Mouse (Mus musculus): ENCODE measurements around the gene Lgals8. TPM values are rescaled to one million over a fixed set of nuclear protein-coding genes. Genes with fewer than 3 reads are reported as not detected.

Lgals8 gene
- polyA plus RNA-seq (2014; fragmentation: Nextera tagmentation; extraction: Ambion mirVana), result 16.5 and 19.7 TPM in 2 replicates

GRCm38 (mm10) chr13:12464844-12465243 is at the start of gene Lgals8:
Lgals8 (minus strand) TSS chr13:12464944.
- 87% methylated on average over 1 of the region's 1 CpGs for whole genome bisulfite sequencing
- Histone ChIP-seq H3K4me2 (ENCODE audit: low read length) (no peak within 1 kb of the TSS), H3K9me3 (ENCODE audit: control insufficient read depth, low read length) (no peaks in the 10 kb centered on the region), H3K27ac (replicated peaks; ENCODE audit: low read depth, low read length) (no peak within 1 kb of the TSS), H3K27me3 (ENCODE audit: control insufficient read depth, insufficient read depth, low read length) (no peaks in the 10 kb centered on the region), H3K9ac (replicated peaks; ENCODE audit: low read length) (no peak within 1 kb of the TSS), H3K4me3 (replicated peaks; ENCODE audit: low read depth, low read length) (no peak within 1 kb of the TSS), H3K4me1 (ENCODE audit: control insufficient read depth, insufficient read depth, low read length) (peaks cover 4% of the 10 kb centered on the region; the same call in 1 of the 2 replicates), H3K36me3 (ENCODE audit: control insufficient read depth, insufficient read depth, low read length) (no peaks in the 10 kb centered on the region)
- DNase-seq (no peak), ATAC-seq (ENCODE audit: low FRiP score, low TSS enrichment) (no peak)

- Histone ChIP-seq H3K36me3 (ENCODE audit: control insufficient read depth, insufficient read depth, low read length) (no peaks in the 10 kb centered on the region), H3K27ac (replicated peaks; ENCODE audit: low read depth, low read length) (no peak overlapping the region), H3K27me3 (ENCODE audit: control insufficient read depth, insufficient read depth, low read length) (no peaks in the 10 kb centered on the region), H3K4me3 (replicated peaks; ENCODE audit: low read depth, low read length) (no peak overlapping the region), H3K4me2 (ENCODE audit: low read length) (no peak overlapping the region), H3K9ac (replicated peaks; ENCODE audit: low read length) (no peak overlapping the region), H3K4me1 (ENCODE audit: control insufficient read depth, insufficient read depth, low read length) (no peaks in the 10 kb centered on the region), H3K9me3 (ENCODE audit: control insufficient read depth, low read length) (no peaks in the 10 kb centered on the region)
- ATAC-seq (ENCODE audit: low FRiP score, low TSS enrichment), result no peak
- no peak for DNase-seq
- 73% methylated on average over 9 of the region's 9 CpGs for WGBS
These were observed 46.6 kb upstream of the Lgals8 start for GRCm38 (mm10) chr13:12511189-12511965.

GRCm38 (mm10) chr13:12510032-12510431 is 45.3 kb upstream of the Lgals8 start:
- Histone ChIP-seq H3K36me3 (ENCODE audit: control insufficient read depth, insufficient read depth, low read length) (no peaks in the 10 kb centered on the region), H3K4me3 (replicated peaks; ENCODE audit: low read depth, low read length) (no peak overlapping the region), H3K27me3 (ENCODE audit: control insufficient read depth, insufficient read depth, low read length) (no peaks in the 10 kb centered on the region), H3K27ac (replicated peaks; ENCODE audit: low read depth, low read length) (no peak overlapping the region), H3K9me3 (ENCODE audit: control insufficient read depth, low read length) (no peaks in the 10 kb centered on the region), H3K4me1 (ENCODE audit: control insufficient read depth, insufficient read depth, low read length) (no peaks in the 10 kb centered on the region), H3K4me2 (ENCODE audit: low read length) (no peak overlapping the region), H3K9ac (replicated peaks; ENCODE audit: low read length) (no peak overlapping the region)
- ATAC-seq (ENCODE audit: low FRiP score, low TSS enrichment), result no peak
- DNase-seq, result no peak
- 94% methylated on average over 6 of the region's 6 CpGs for WGBS

GRCm38 (mm10) chr13:12507426-12507825 is 42.7 kb upstream of the Lgals8 start:
- no peak overlapping the region for H3K4me2 ChIP-seq (ENCODE audit: low read length)
- no peak overlapping the region for H3K9ac ChIP-seq (replicated peaks; ENCODE audit: low read length)
- no peaks in the 10 kb centered on the region for H3K27me3 ChIP-seq (ENCODE audit: control insufficient read depth, insufficient read depth, low read length)
- H3K4me3 ChIP-seq (replicated peaks; ENCODE audit: low read depth, low read length), result no peak overlapping the region
- no peak overlapping the region for H3K27ac ChIP-seq (replicated peaks; ENCODE audit: low read depth, low read length)
- H3K4me1 ChIP-seq (ENCODE audit: control insufficient read depth, insufficient read depth, low read length), result no peaks in the 10 kb centered on the region
- H3K9me3 ChIP-seq (ENCODE audit: control insufficient read depth, low read length), result no peaks in the 10 kb centered on the region
- DNase-seq (no peak), ATAC-seq (ENCODE audit: low FRiP score, low TSS enrichment) (no peak)
- WGBS, result 86% methylated on average over 6 of the region's 6 CpGs
- H3K36me3 ChIP-seq (ENCODE audit: control insufficient read depth, insufficient read depth, low read length), result no peaks in the 10 kb centered on the region

- 81% methylated on average over 3 of the region's 3 CpGs for WGBS
- no peak overlapping the region for H3K9ac ChIP-seq (replicated peaks; ENCODE audit: low read length)
- H3K4me3 ChIP-seq (replicated peaks; ENCODE audit: low read depth, low read length), result no peak overlapping the region
- DNase-seq (no peak), ATAC-seq (ENCODE audit: low FRiP score, low TSS enrichment) (no peak)
- H3K27me3 ChIP-seq (ENCODE audit: control insufficient read depth, insufficient read depth, low read length), result no peaks in the 10 kb centered on the region
- no peaks in the 10 kb centered on the region for H3K4me1 ChIP-seq (ENCODE audit: control insufficient read depth, insufficient read depth, low read length)
- no peak overlapping the region for H3K27ac ChIP-seq (replicated peaks; ENCODE audit: low read depth, low read length)
- no peaks in the 10 kb centered on the region for H3K36me3 ChIP-seq (ENCODE audit: control insufficient read depth, insufficient read depth, low read length)
- H3K4me2 ChIP-seq (ENCODE audit: low read length), result no peak overlapping the region
- H3K9me3 ChIP-seq (ENCODE audit: control insufficient read depth, low read length), result no peaks in the 10 kb centered on the region
These were observed 40.6 kb upstream of the Lgals8 start for GRCm38 (mm10) chr13:12505359-12505758.

- no peaks in the 10 kb centered on the region for H3K4me1 ChIP-seq (ENCODE audit: control insufficient read depth, insufficient read depth, low read length)
- WGBS, result 17% methylated on average over 11 of the region's 11 CpGs
- no peak overlapping the region for H3K27ac ChIP-seq (replicated peaks; ENCODE audit: low read depth, low read length)
- H3K9me3 ChIP-seq (ENCODE audit: control insufficient read depth, low read length), result no peaks in the 10 kb centered on the region
- H3K4me2 ChIP-seq (ENCODE audit: low read length), result no peak overlapping the region
- H3K9ac ChIP-seq (replicated peaks; ENCODE audit: low read length), result no peak overlapping the region
- H3K36me3 ChIP-seq (ENCODE audit: control insufficient read depth, insufficient read depth, low read length), result no peaks in the 10 kb centered on the region
- no peak overlapping the region for H3K4me3 ChIP-seq (replicated peaks; ENCODE audit: low read depth, low read length)
- ATAC-seq (ENCODE audit: low FRiP score, low TSS enrichment), result peak; percentile 47; the same call in 1 of the 2 replicates
- no peaks in the 10 kb centered on the region for H3K27me3 ChIP-seq (ENCODE audit: control insufficient read depth, insufficient read depth, low read length)
- DNase-seq, result peak; percentile 53
These were observed 38.6 kb upstream of the Lgals8 start for GRCm38 (mm10) chr13:12503238-12503751.

- Histone ChIP-seq H3K4me2 (ENCODE audit: low read length) (no peak overlapping the region), H3K4me1 (ENCODE audit: control insufficient read depth, insufficient read depth, low read length) (no peaks in the 10 kb centered on the region), H3K9ac (replicated peaks; ENCODE audit: low read length) (no peak overlapping the region), H3K27ac (replicated peaks; ENCODE audit: low read depth, low read length) (no peak overlapping the region), H3K27me3 (ENCODE audit: control insufficient read depth, insufficient read depth, low read length) (no peaks in the 10 kb centered on the region), H3K36me3 (ENCODE audit: control insufficient read depth, insufficient read depth, low read length) (no peaks in the 10 kb centered on the region), H3K4me3 (replicated peaks; ENCODE audit: low read depth, low read length) (no peak overlapping the region), H3K9me3 (ENCODE audit: control insufficient read depth, low read length) (no peaks in the 10 kb centered on the region)
- no peak; the same call in 1 of the 2 replicates for ATAC-seq (ENCODE audit: low FRiP score, low TSS enrichment)
- WGBS, result 22% methylated on average over 4 of the region's 4 CpGs
- no peak for DNase-seq
These were observed 38.0 kb upstream of the Lgals8 start for GRCm38 (mm10) chr13:12502665-12503237.

GRCm38 (mm10) chr13:12499107-12499506 is 34.4 kb upstream of the Lgals8 start:
- Histone ChIP-seq H3K9ac (replicated peaks; ENCODE audit: low read length) (no peak overlapping the region), H3K4me3 (replicated peaks; ENCODE audit: low read depth, low read length) (no peak overlapping the region), H3K36me3 (ENCODE audit: control insufficient read depth, insufficient read depth, low read length) (no peaks in the 10 kb centered on the region), H3K27me3 (ENCODE audit: control insufficient read depth, insufficient read depth, low read length) (no peaks in the 10 kb centered on the region), H3K9me3 (ENCODE audit: control insufficient read depth, low read length) (no peaks in the 10 kb centered on the region), H3K27ac (replicated peaks; ENCODE audit: low read depth, low read length) (no peak overlapping the region), H3K4me1 (ENCODE audit: control insufficient read depth, insufficient read depth, low read length) (no peaks in the 10 kb centered on the region), H3K4me2 (ENCODE audit: low read length) (no peak overlapping the region)
- ATAC-seq (ENCODE audit: low FRiP score, low TSS enrichment) (no peak), DNase-seq (no peak)
- WGBS, result 86% methylated on average over 7 of the region's 7 CpGs

- no peaks in the 10 kb centered on the region for H3K9me3 ChIP-seq (ENCODE audit: control insufficient read depth, low read length)
- ATAC-seq (ENCODE audit: low FRiP score, low TSS enrichment) (no peak), DNase-seq (no peak)
- 48% methylated on average over 8 of the region's 8 CpGs for WGBS
- no peak overlapping the region for H3K27ac ChIP-seq (replicated peaks; ENCODE audit: low read depth, low read length)
- H3K9ac ChIP-seq (replicated peaks; ENCODE audit: low read length), result no peak overlapping the region
- H3K27me3 ChIP-seq (ENCODE audit: control insufficient read depth, insufficient read depth, low read length), result no peaks in the 10 kb centered on the region
- H3K4me3 ChIP-seq (replicated peaks; ENCODE audit: low read depth, low read length), result no peak overlapping the region
- H3K36me3 ChIP-seq (ENCODE audit: control insufficient read depth, insufficient read depth, low read length), result no peaks in the 10 kb centered on the region
- no peaks in the 10 kb centered on the region for H3K4me1 ChIP-seq (ENCODE audit: control insufficient read depth, insufficient read depth, low read length)
- H3K4me2 ChIP-seq (ENCODE audit: low read length), result no peak overlapping the region
These were observed 33.1 kb upstream of the Lgals8 start for GRCm38 (mm10) chr13:12497809-12498208.
